Mouse (Mus musculus) liver, postnatal 0 days (tissue): ENCODE data around the gene Trim16.

Experiments used
- CTCF ChIP-seq: sonication (generic); IDR thresholded peaks from 2 replicates; pipeline ENCODE4 v1.5.1; 2016; ENCODE audit warnings: antibody characterized with exemption, low read depth
- EP300 ChIP-seq: IDR thresholded peaks from 2 replicates; pipeline ENCODE4 v1.6.1; 2016; ENCODE audit warnings: antibody characterized with exemption, low read depth, mild to moderate bottlenecking

- TF ChIP-seq CTCF: no peak
- peak; percentile 48; the same call in 1 of the 2 replicates for TF ChIP-seq EP300
Observed at GRCm38 (mm10) chr11:62869715-62870371, 49.8 kb downstream of the Trim16 start.
